Mouse (Mus musculus): ENCODE measurements around the gene Smoc2. TPM values are rescaled to one million over a fixed set of nuclear protein-coding genes. Genes with fewer than 3 reads are reported as not detected.

Gene Smoc2
- total and polyA plus RNA-seq, 3 experiments = not detected

- H3K4me1 ChIP-seq (ENCODE audit: control insufficient read depth in 1 of 2, insufficient read depth in 2 of 2, low read length in 2 of 2) = no peaks in the 10 kb centered on the region
- no peaks in the 10 kb centered on the region for H3K27me3 ChIP-seq (ENCODE audit: control insufficient read depth in 1 of 2, insufficient read depth in 2 of 2, low read length in 2 of 2)
- no peaks in the 10 kb centered on the region for H3K36me3 ChIP-seq (ENCODE audit: control insufficient read depth in 1 of 2, insufficient read depth in 2 of 2, low read length in 2 of 2)
- no peak overlapping the region for H3K27ac ChIP-seq (ENCODE audit: control insufficient read depth, low read depth, low read length)
- DNase-seq (ENCODE audit: low read depth, low spot score) = no peak
- no peak overlapping the region for H3K4me3 ChIP-seq (ENCODE audit: control insufficient read depth in 1 of 2, insufficient read depth in 1 of 2, low read depth in 2 of 2, low read length in 2 of 2)
- H3K9ac ChIP-seq (ENCODE audit: control insufficient read depth, low read depth, low read length, poor library complexity, severe bottlenecking) = no peak overlapping the region
- H3K9me3 ChIP-seq (replicated peaks; ENCODE audit: insufficient read depth, low read length) = no peaks in the 10 kb centered on the region
- H3K79me2 ChIP-seq (ENCODE audit: control insufficient read depth, insufficient read depth, low read length, poor library complexity) = no peaks in the 10 kb centered on the region
- TF ChIP-seq RCOR1 (IDR thresholded peaks at IDR 0.05; ENCODE audit: low read depth, low read length) = no peak
- no peak for TF ChIP-seq CHD1 (IDR thresholded peaks at IDR 0.05; ENCODE audit: low read depth, low read length)
- TF ChIP-seq EP300 (IDR thresholded peaks at IDR 0.05; ENCODE audit: low read depth in 1 of 2, low read length in 2 of 2) = no peak
- no peak for TF ChIP-seq USF1 (IDR thresholded peaks at IDR 0.05; ENCODE audit: low read depth, low read length)
- no peak for TF ChIP-seq ZC3H11A (IDR thresholded peaks at IDR 0.05; ENCODE audit: low read depth, low read length)
- TF ChIP-seq HCFC1 (IDR thresholded peaks at IDR 0.05; ENCODE audit: low read depth, low read length) = no peak
- TF ChIP-seq NRF1 (IDR thresholded peaks at IDR 0.05; ENCODE audit: insufficient read depth, low read depth, low read length, poor library complexity, severe bottlenecking) = no peak
- TF ChIP-seq CHD2 (IDR thresholded peaks at IDR 0.05; ENCODE audit: low read length) = no peak
- TF ChIP-seq ELF1 (IDR thresholded peaks at IDR 0.05; ENCODE audit: low read depth, low read length) = no peak
- no peak for TF ChIP-seq JUND (IDR thresholded peaks at IDR 0.05; ENCODE audit: low read depth, low read length)
- no peak for TF ChIP-seq POLR2A (IDR thresholded peaks at IDR 0.05; ENCODE audit: control insufficient read depth in 1 of 2, insufficient read depth in 1 of 2, low read depth in 1 of 2, low read length in 2 of 2, poor library complexity in 1 of 2)
These were observed 119.5 kb downstream of the Smoc2 start for GRCm38 (mm10) chr17:14398650-14399424.

- no peak overlapping the region for H3K9ac ChIP-seq (ENCODE audit: control insufficient read depth, low read depth, low read length, poor library complexity, severe bottlenecking)
- H3K4me3 ChIP-seq (ENCODE audit: control insufficient read depth in 1 of 2, insufficient read depth in 1 of 2, low read depth in 2 of 2, low read length in 2 of 2) = no peak overlapping the region
- no peaks in the 10 kb centered on the region for H3K36me3 ChIP-seq (ENCODE audit: control insufficient read depth in 1 of 2, insufficient read depth in 2 of 2, low read length in 2 of 2)
- H3K27me3 ChIP-seq (ENCODE audit: control insufficient read depth in 1 of 2, insufficient read depth in 2 of 2, low read length in 2 of 2) = no peaks in the 10 kb centered on the region
- no peaks in the 10 kb centered on the region for H3K9me3 ChIP-seq (replicated peaks; ENCODE audit: insufficient read depth, low read length)
- no peaks in the 10 kb centered on the region for H3K79me2 ChIP-seq (ENCODE audit: control insufficient read depth, insufficient read depth, low read length, poor library complexity)
- no peak overlapping the region for H3K27ac ChIP-seq (ENCODE audit: control insufficient read depth, low read depth, low read length)
- no peaks in the 10 kb centered on the region for H3K4me1 ChIP-seq (ENCODE audit: control insufficient read depth in 1 of 2, insufficient read depth in 2 of 2, low read length in 2 of 2)
- no peak for TF ChIP-seq POLR2AphosphoS2 (IDR thresholded peaks at IDR 0.05; ENCODE audit: low read length)
- no peak for TF ChIP-seq EP300 (IDR thresholded peaks at IDR 0.05; ENCODE audit: low read depth in 1 of 2, low read length in 2 of 2)
- no peak for TF ChIP-seq MAFK (IDR thresholded peaks at IDR 0.05; ENCODE audit: borderline replicate concordance, low read depth, low read length)
- no peak for TF ChIP-seq HCFC1 (IDR thresholded peaks at IDR 0.05; ENCODE audit: low read depth, low read length)
- no peak for TF ChIP-seq NELFE (IDR thresholded peaks at IDR 0.05; ENCODE audit: low read depth, low read length)
- no peak for TF ChIP-seq BHLHE40 (IDR thresholded peaks at IDR 0.05; ENCODE audit: borderline replicate concordance, low read depth, low read length)
- no peak for TF ChIP-seq SIN3A (IDR thresholded peaks at IDR 0.05; ENCODE audit: low read length)
- TF ChIP-seq JUND (IDR thresholded peaks at IDR 0.05; ENCODE audit: low read depth, low read length) = no peak
- no peak for TF ChIP-seq TBP (IDR thresholded peaks at IDR 0.05; ENCODE audit: low read depth, low read length)
- TF ChIP-seq KAT2A (conservative IDR thresholded peaks at IDR 0.05; ENCODE audit: low read depth, low read length) = no peak
- no peak for TF ChIP-seq USF2 (IDR thresholded peaks at IDR 0.05; ENCODE audit: borderline replicate concordance in 1 of 2, insufficient read depth in 1 of 2, low read depth in 1 of 2, low read length in 2 of 2)
- no peak for TF ChIP-seq TAL1 (IDR thresholded peaks at IDR 0.05; ENCODE audit: low read length)
- no peak for TF ChIP-seq MYB (IDR thresholded peaks at IDR 0.05; ENCODE audit: low read depth, low read length)
- no peak for DNase-seq (ENCODE audit: low read depth, low spot score)
These were observed 121.7 kb downstream of the Smoc2 start for GRCm38 (mm10) chr17:14400960-14401359.

Data from MEL (cell line).